Mouse (Mus musculus) heart, embryonic 16.5 days (tissue): ENCODE results near the gene Rexo2. TPM values are rescaled to one million over a fixed set of nuclear protein-coding genes. Genes with fewer than 3 reads are reported as not detected.

Source experiments
- ATAC-seq: fragments of 200-750 bp; cut with Nextera tagmentation; replicated peaks from 2 replicates; pipeline ENCODE4 v1.8.0; 2017; ENCODE audit warnings: moderate number of reproducible peaks; ENCODE audit not compliant: insufficient read depth, low FRiP score; ENCODE audit errors: extremely low read depth
- H3K27ac ChIP-seq: fragments of 300-500 bp; sonication (generic); 2 replicates; pipeline ENCODE4 v1.5.1; 2014; ENCODE audit warnings: mild to moderate bottlenecking, low read length, control low read depth, moderate library complexity
- H3K27me3 ChIP-seq: fragments of 300-500 bp; sonication (generic); 2 replicates; pipeline ENCODE4 v1.6.1; 2014; ENCODE audit warnings: low read length, mixed read lengths; ENCODE audit not compliant: control insufficient read depth, insufficient read depth
- H3K36me3 ChIP-seq: fragments of 300-500 bp; sonication (generic); 2 replicates; pipeline ENCODE4 v1.6.1; 2014; ENCODE audit not compliant: control insufficient read depth, insufficient read depth
- H3K4me1 ChIP-seq: fragments of 300-500 bp; sonication (generic); 2 replicates; pipeline ENCODE4 v1.6.1; 2014; ENCODE audit warnings: low read length, mixed read lengths; ENCODE audit not compliant: control insufficient read depth, insufficient read depth
- H3K4me2 ChIP-seq: fragments of 300-500 bp; sonication (generic); 2 replicates; pipeline ENCODE4 v1.6.1; 2014; ENCODE audit warnings: low read depth, mild to moderate bottlenecking, control low read depth, low read length
- H3K4me3 ChIP-seq: fragments of 300-500 bp; sonication (generic); 2 replicates; pipeline ENCODE4 v1.5.1; 2014; ENCODE audit warnings: mild to moderate bottlenecking, control low read depth, low read length
- H3K9ac ChIP-seq: fragments of 300-500 bp; sonication (generic); 2 replicates; pipeline ENCODE4 v1.6.1; 2014; ENCODE audit warnings: low read length, control low read depth
- H3K9me3 ChIP-seq: fragments of 300-500 bp; sonication (generic); replicated peaks from 2 replicates; pipeline ENCODE4 v1.6.1; 2016; ENCODE audit warnings: low read length; ENCODE audit not compliant: control insufficient read depth
- WGBS: fragments of 180-500 bp; shearing (Covaris S2); extraction: QIAGEN DNeasy Blood & Tissue Kit; methylation state at CpG from one replicate; pipeline ENCODE4 v1.1.7; 2014; 5-methylcytosine and 5-hydroxymethylcytosine counted together
- polyA plus RNA-seq: library from polyadenylated mRNA; unstranded; fragments of >200 nt; fragmentation: Nextera tagmentation; extraction: Ambion mirVana; gene quantifications from 2 replicates; pipeline ENCODE4 v1.2.1, GENCODE M21; 2015

The Rexo2 gene
- polyA plus RNA-seq, 1 experiment from 2014 or later: 108 TPM

DNA sequence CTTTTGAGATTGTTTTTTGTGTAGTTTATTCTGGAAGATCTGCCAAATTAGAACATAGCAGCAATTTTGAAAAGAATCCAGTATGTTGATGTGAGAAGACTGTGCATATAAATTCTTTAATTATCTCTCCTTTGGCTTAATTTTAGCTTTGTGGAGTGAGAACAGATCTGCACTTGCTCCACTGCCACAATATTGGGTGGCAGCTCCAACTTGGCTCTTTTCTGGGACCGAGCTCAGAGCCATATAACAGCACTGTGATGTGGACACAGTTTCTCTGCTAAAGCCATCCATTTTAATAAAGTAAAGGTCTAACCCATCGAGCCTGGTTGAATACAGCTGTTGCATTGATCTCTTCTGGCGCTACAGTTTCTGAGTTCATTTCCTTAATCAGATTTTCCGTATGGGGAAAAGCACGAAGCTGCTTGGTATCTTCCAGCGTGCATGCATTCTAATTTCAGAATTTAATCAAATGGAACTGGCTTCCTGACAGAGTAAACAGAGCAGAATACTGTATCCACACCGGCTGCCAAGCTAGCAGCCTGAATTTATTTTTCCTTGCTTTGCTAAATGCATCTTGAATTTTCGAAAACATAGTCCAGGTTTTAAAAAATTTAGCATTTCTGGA is 24.4 kb upstream of the Rexo2 start:
- H3K36me3 ChIP-seq: no peaks in the 10 kb centered on the region
- no peak for ATAC-seq
- H3K27ac ChIP-seq: no peak overlapping the region
- no peaks in the 10 kb centered on the region for H3K9me3 ChIP-seq
- H3K27me3 ChIP-seq: no peaks in the 10 kb centered on the region
- no peak overlapping the region for H3K4me2 ChIP-seq
- 52% methylated on average over 8 of the region's 8 CpGs for WGBS
- H3K4me1 ChIP-seq: no peaks in the 10 kb centered on the region
- H3K4me3 ChIP-seq: no peak overlapping the region
- no peak overlapping the region for H3K9ac ChIP-seq

DNA sequence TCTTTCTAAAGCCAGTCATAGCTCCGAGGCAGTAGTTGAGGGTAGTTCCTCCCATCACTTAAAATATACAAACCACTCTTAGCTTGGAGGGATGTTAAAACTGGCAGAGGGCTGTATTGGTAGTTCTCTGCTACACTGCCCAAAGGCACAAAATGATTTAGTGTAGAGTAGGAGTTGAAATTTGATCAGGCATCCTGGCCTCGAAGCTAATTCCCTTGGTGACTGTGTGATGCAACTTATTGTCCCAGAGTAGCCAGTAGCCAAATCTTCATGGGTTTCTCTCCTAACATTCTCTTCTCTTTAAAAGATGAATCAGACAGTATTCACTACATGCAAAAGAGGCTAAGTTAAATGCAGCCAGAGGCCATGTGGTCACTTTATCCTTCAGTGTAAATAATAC is 22.6 kb upstream of the Rexo2 start:
- Histone ChIP-seq H3K27ac (no peak overlapping the region), H3K9me3 (no peaks in the 10 kb centered on the region), H3K4me2 (no peak overlapping the region), H3K27me3 (no peaks in the 10 kb centered on the region), H3K4me1 (no peaks in the 10 kb centered on the region), H3K4me3 (no peak overlapping the region), H3K36me3 (no peaks in the 10 kb centered on the region), H3K9ac (no peak overlapping the region)
- ATAC-seq: no peak
- WGBS: 66% methylated on average over 2 of the region's 2 CpGs

DNA sequence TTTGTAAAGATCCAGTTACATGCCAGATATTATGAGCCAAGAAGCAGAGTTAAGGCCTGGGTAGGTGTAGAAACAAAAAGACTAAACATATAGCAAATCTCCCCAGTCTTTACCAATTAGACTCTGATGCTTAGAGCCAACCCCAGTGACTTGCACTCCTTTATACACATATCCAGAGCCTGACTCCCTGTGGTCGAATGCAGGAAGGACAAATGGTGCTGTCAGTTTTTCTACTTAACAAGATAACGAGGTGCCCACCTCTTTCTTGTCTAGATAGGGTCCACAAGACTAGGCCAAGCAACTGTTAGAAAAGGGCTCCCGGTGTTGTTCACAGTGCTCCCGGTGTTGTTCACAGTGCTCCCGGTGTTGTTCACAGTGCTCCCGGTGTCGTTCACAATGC is 20.8 kb upstream of the Rexo2 start:
- H3K4me1 ChIP-seq: peaks cover under 1% of the 10 kb centered on the region; the same call in 1 of the 2 replicates
- H3K36me3 ChIP-seq: no peaks in the 10 kb centered on the region
- no peak overlapping the region for H3K4me2 ChIP-seq
- no peak overlapping the region for H3K4me3 ChIP-seq
- H3K27ac ChIP-seq: no peak overlapping the region
- no peaks in the 10 kb centered on the region for H3K27me3 ChIP-seq
- no peaks in the 10 kb centered on the region; the same call in none of the 2 replicates for H3K9me3 ChIP-seq
- WGBS: 78% methylated on average over 7 of the region's 7 CpGs
- no peak overlapping the region for H3K9ac ChIP-seq
- ATAC-seq: no peak

DNA sequence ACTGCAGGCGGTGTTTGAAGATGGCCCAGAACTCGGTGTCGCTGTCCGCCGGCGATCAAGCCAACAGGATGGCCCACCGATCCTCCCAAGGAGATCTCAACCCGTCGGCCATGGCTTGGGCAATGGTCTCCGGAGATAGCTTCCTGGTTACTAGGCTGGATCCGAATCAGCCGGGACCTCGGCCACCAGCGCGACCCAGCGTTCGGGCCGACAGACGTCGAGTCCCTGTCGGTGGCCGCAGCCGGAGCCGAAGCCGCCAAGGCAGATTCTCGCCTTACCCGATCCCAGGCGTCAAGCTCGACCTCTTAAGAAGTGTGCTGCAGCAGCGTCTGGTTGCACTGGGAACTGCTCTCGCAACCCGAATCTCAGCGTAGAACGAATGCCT is 15.1 kb upstream of the Rexo2 start:
- Histone ChIP-seq H3K9ac (peak overlapping the region; percentile 98), H3K4me3 (peak overlapping the region; percentile 96), H3K9me3 (no peaks in the 10 kb centered on the region; the same call in none of the 2 replicates), H3K27me3 (no peaks in the 10 kb centered on the region), H3K4me2 (peak overlapping the region; percentile 85), H3K27ac (peak overlapping the region; percentile 84), H3K36me3 (peaks cover 25% of the 10 kb centered on the region), H3K4me1 (peaks cover 15% of the 10 kb centered on the region)
- ATAC-seq: peak; percentile 43
- 5% methylated on average over 34 of the region's 34 CpGs for WGBS

DNA sequence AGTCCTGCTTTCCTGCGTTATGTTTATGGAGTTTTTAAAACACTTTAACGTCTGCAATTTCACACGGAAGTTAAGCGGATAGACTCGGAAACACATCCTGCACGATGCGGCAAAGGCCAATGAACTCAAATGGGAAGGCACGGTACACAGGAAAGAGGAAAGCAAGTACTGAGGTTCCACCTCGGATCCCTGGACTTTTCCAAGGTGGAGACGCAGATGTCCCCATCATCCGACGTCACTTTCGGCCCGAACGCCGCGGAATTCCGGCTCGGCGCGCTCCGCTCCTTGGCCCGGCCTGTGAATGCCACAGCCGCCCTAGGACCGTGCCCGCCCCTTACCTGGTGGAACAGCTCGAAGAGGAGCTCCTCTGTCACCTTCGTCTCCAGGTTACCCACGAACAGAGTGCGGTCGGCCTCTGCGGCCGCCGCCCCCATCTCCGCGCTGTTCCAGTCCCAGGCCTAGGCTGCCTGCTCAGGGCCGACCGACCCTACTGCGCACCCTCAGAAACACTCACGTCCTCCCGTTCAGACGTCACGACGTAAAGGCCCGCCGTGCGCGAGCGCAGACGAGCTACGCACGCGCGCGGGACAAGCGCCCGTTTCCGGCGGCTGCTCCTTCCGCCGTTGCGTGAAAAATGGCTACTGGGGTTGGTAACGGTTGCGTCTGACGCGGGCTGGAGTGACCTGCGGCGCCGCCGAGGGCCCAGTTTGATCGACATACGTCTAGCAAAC is 14.6 kb upstream of the Rexo2 start, which contains the start of the genes Rbm7 and Gm5617:
Gene Rbm7, minus strand, starts transcription at position 483 of the 731 bp plus-strand sequence.
Gene Gm5617, plus strand, starts transcription at position 626 of the 731 bp plus-strand sequence.
- peaks cover 29% of the 10 kb centered on the region for H3K36me3 ChIP-seq
- H3K27me3 ChIP-seq: no peaks in the 10 kb centered on the region
- H3K9me3 ChIP-seq: no peaks in the 10 kb centered on the region; the same call in none of the 2 replicates
- ATAC-seq: peak; percentile 100
- peaks cover 15% of the 10 kb centered on the region for H3K4me1 ChIP-seq
- WGBS: under 1% methylated on average over 72 of the region's 72 CpGs
- H3K4me3 ChIP-seq: peak within 1 kb of the TSS; percentile 96
- H3K4me2 ChIP-seq: peak within 1 kb of the TSS; percentile 85
- peak within 1 kb of the TSS; percentile 98 for H3K9ac ChIP-seq
- peak within 1 kb of the TSS; percentile 93 for H3K27ac ChIP-seq

GRCm38 (mm10) chr9:48481214-48482134 is 1.1 kb upstream of the Rexo2 start:
- WGBS: 25% methylated on average over 20 of the region's 20 CpGs

GRCm38 (mm10) chr9:48479838-48480410 is 499 bp downstream of the Rexo2 start:
- Histone ChIP-seq H3K9ac (peak overlapping the region; percentile 79), H3K4me1 (peaks cover 11% of the 10 kb centered on the region; the same call in 1 of the 2 replicates), H3K4me3 (peak overlapping the region; percentile 82), H3K36me3 (peaks cover 8% of the 10 kb centered on the region), H3K9me3 (no peaks in the 10 kb centered on the region), H3K27me3 (no peaks in the 10 kb centered on the region), H3K4me2 (peak overlapping the region; percentile 96), H3K27ac (peak overlapping the region; percentile 19; the same call in 1 of the 2 replicates)
- 6% methylated on average over 25 of the region's 25 CpGs for WGBS
- ATAC-seq: no peak; the same call in 1 of the 2 replicates

More at GRCm38 (mm10) chr9:48481214-48482134, 1.1 kb upstream of the Rexo2 start:
- peaks cover 10% of the 10 kb centered on the region for H3K36me3 ChIP-seq
- no peaks in the 10 kb centered on the region for H3K9me3 ChIP-seq
- H3K9ac ChIP-seq: peak overlapping the region; percentile 64
- no peaks in the 10 kb centered on the region for H3K27me3 ChIP-seq
- no peak for ATAC-seq
- peak overlapping the region; percentile 82 for H3K4me3 ChIP-seq
- H3K4me1 ChIP-seq: peaks cover 11% of the 10 kb centered on the region; the same call in 1 of the 2 replicates
- no peak overlapping the region; the same call in 1 of the 2 replicates for H3K27ac ChIP-seq
- H3K4me2 ChIP-seq: peak overlapping the region; percentile 96

GRCm38 (mm10) chr9:48478808-48479207 is 1.6 kb downstream of the Rexo2 start:
- 82% methylated on average over 4 of the region's 4 CpGs for WGBS
- H3K4me3 ChIP-seq: no peak overlapping the region
- H3K9ac ChIP-seq: no peak overlapping the region
- H3K27ac ChIP-seq: no peak overlapping the region
- H3K27me3 ChIP-seq: no peaks in the 10 kb centered on the region
- H3K4me1 ChIP-seq: peaks cover 11% of the 10 kb centered on the region; the same call in 1 of the 2 replicates
- H3K36me3 ChIP-seq: peaks cover 7% of the 10 kb centered on the region; the same call in 1 of the 2 replicates
- ATAC-seq: no peak
- H3K9me3 ChIP-seq: no peaks in the 10 kb centered on the region
- H3K4me2 ChIP-seq: no peak overlapping the region
